Mouse (Mus musculus) megakaryocyte-erythroid progenitor cell, adult 5 weeks (primary cell): ENCODE results near the gene Rnase13. TPM values are rescaled to one million over a fixed set of nuclear protein-coding genes. Genes with fewer than 3 reads are reported as not detected.

ENCODE experiments used
- polyA plus RNA-seq: library from polyadenylated mRNA; stranded (reverse); fragments of >175 nt; gene quantifications from 2 replicates; pipeline ENCODE4 v1.2.3, GENCODE M21; 2012

Rnase13 gene
- not detected in 2 replicates for polyA plus RNA-seq

GRCm38 (mm10) chr14:51922571-51922865 lies at the start of gene Rnase13:
Gene Rnase13 (minus strand): TSS chr14:51922773.

GRCm38 (mm10) chr14:51918125-51918524 lies 4.4 kb downstream of the Rnase13 start, which contains the start of gene Tppp2:
Gene Tppp2 (plus strand): TSS chr14:51918425.

GRCm38 (mm10) chr14:51913960-51914762 lies 8.4 kb downstream of the Rnase13 start, which contains the start of gene Ndrg2:
Gene Ndrg2 (minus strand): TSS chr14:51914158.

DNA sequence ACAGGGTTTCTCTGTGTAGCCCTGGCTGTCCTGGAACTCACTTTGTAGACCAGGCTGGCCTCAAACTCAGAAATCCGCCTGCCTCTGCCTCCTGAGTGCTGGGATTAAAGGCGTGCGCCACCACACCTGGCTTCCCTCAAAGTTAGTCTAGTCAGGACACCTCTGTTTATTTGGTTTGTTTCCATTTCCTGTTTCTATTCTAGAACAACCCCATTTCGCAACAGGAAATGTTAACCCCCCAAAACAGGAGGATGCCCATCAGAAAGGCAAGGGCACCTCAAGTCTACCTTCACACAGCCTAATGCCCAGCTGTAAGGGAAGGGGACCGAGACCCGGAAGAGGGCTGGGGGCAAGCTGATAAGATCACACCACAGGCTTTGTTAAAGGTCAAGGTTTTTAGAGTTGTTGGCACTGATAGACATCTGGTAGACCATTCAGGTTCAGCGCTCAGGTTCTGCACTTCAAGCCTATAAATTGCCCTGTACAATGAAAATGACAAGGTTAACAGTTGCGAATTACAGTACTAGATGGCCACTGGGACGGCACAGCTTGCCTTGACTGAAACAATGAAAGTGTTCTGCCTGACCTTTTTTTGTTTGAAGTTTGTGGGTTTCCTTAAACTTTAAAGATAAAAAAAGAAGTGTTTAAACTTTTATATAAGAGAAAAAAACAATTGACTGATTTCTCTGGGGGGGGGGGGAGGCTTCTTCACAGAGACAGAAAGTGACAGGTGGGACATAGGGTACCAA lies 30.2 kb downstream of the Rnase13 start, which contains the start of gene Slc39a2:
Gene Slc39a2, plus strand, starts transcription at position 699 of the 749 bp plus-strand sequence.

DNA sequence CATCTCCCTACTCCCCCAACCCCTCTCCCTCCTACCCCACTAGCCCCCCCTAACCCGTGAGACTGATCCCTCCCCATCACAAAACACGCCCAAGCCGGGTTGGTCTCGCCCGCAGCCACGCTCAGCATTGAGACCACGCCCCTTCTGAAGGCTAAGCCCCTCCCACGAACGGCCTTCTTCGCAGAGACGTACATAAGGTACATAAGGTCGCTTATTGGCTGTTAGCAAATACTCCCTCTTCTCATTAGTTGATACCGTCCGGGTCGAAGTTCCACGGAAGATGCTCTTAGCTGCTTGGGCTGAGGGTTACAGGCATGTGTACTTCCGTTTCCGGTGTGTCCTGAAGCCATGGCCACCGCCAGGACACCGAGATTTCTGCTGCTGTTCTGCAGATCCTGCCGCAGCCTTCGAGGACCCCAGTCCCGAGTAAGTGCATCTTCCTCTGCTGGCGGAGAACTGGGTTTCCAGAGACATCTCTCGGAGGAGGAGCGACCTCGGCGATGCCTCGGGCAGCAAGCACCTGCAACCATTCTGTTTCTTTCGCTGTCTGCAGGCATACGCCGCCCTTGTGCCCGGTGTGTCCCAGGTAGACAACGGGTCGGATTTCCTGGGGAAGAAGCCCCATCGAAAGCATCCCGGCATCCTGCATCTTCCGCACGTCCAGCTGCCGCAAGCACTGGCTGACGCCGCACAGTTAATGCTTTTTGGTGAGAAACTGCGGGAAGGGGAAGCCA lies 37.8 kb downstream of the Rnase13 start, which contains the start of gene Mettl17:
Gene Mettl17, plus strand, starts transcription at position 245 of the 734 bp plus-strand sequence.

Other genes with a start within 250 kb of the Rnase13 start
- not detected in 2 replicates for gene Gm17079, start 227.3 kb downstream of the Rnase13 start, polyA plus RNA-seq
- not detected in 2 replicates for gene Gm5800, start 205.6 kb downstream of the Rnase13 start, polyA plus RNA-seq
- gene Ang4, start 149.2 kb downstream of the Rnase13 start, polyA plus RNA-seq: not detected in 2 replicates
- not detected in 2 replicates for gene AY358078, start 122.7 kb downstream of the Rnase13 start, polyA plus RNA-seq
- gene Ear6, start 69.1 kb downstream of the Rnase13 start, polyA plus RNA-seq: 0.27 and 0.76 TPM in 2 replicates
- gene Mettl17, start 37.9 kb downstream of the Rnase13 start, polyA plus RNA-seq: 20.5 and 22.8 TPM in 2 replicates
- 0.10 TPM in 1 of 2 replicates, not detected in the other for gene Slc39a2, start 29.9 kb downstream of the Rnase13 start, polyA plus RNA-seq
- 22.3 and 24.9 TPM in 2 replicates for gene Ndrg2, start 8.6 kb downstream of the Rnase13 start, polyA plus RNA-seq
- gene Tppp2, start 4.3 kb downstream of the Rnase13 start, polyA plus RNA-seq: not detected in 2 replicates
- gene Arhgef40, start 61.9 kb upstream of the Rnase13 start, polyA plus RNA-seq: 40.8 and 45.5 TPM in 2 replicates
- gene Tmem253, start 92.9 kb upstream of the Rnase13 start, polyA plus RNA-seq: 0.35 TPM in 1 of 2 replicates, not detected in the other
- 109 and 128 TPM in 2 replicates for gene Zfp219, start 98.0 kb upstream of the Rnase13 start, polyA plus RNA-seq
- gene Olfr221, start 119.7 kb upstream of the Rnase13 start, polyA plus RNA-seq: 0.03 TPM in 1 of 2 replicates, not detected in the other
- 37.0 and 52.0 TPM in 2 replicates for gene Hnrnpc, start 181.3 kb upstream of the Rnase13 start, polyA plus RNA-seq
- 2.0 and 3.0 TPM in 2 replicates for gene Rpgrip1, start 187.9 kb upstream of the Rnase13 start, polyA plus RNA-seq